Mouse (Mus musculus): ENCODE measurements around the gene Ivns1abp. TPM values are rescaled to one million over a fixed set of nuclear protein-coding genes. Genes with fewer than 3 reads are reported as not detected.

Ivns1abp gene
- total RNA-seq, 4 experiments from 2014 or later = 116 to 154 (median 139) TPM

Other genes starting within 250 kb of the Ivns1abp start
- not detected for gene Gm47985, start 161.9 kb upstream of the Ivns1abp start, total RNA-seq (2022)
- not detected for gene Gm8947, start 152.1 kb upstream of the Ivns1abp start, total RNA-seq (2022)
- not detected for gene Gm47995, start 146.0 kb upstream of the Ivns1abp start, total RNA-seq (2022)
- not detected for gene 3110040M04Rik, start 140.4 kb upstream of the Ivns1abp start, total RNA-seq (2022)
- not detected for gene Gm47996, start 134.3 kb upstream of the Ivns1abp start, total RNA-seq (2022)
- gene Swt1, start 84.0 kb downstream of the Ivns1abp start, total RNA-seq (2022) = 10 to 100 TPM; 14.2 to 39.0 (median 23.7) TPM
- 10 to 100 TPM; 28.0 to 37.7 (median 30.9) TPM for gene Trmt1l, start 84.1 kb downstream of the Ivns1abp start, total RNA-seq (2022)
- 10 to 100 TPM; 52.6 to 72.0 (median 55.3) TPM for gene Rnf2, start 156.5 kb downstream of the Ivns1abp start, total RNA-seq (2022)
- 100 to 1,000 TPM in 2 of 4 experiments, 10 to 100 TPM in 2; 83.7 to 130 (median 96.0) TPM for gene Fam129a, start 226.7 kb downstream of the Ivns1abp start, total RNA-seq (2022)

Measured in adrenal gland, adult 8-10 months (tissue).